Mouse (Mus musculus): ENCODE results near the gene Agps.
A peak's percentile ranks its signal among the peaks of the same experiment; 100 is the strongest.
"Not testable (repeated sequence)": the region's sequence is repeated elsewhere in the genome, so short reads cannot be mapped to it uniquely, and the experiment has no call there.

Gene Agps

GRCm38 (mm10) chr2:75933541-75933940 is 101.6 kb downstream of the Agps start:
- DNase-seq = no peak

GRCm38 (mm10) chr2:75936685-75937084 is 104.7 kb downstream of the Agps start:
- DNase-seq = not testable (repeated sequence)

GRCm38 (mm10) chr2:75937520-75938116 is 105.6 kb downstream of the Agps start:
- DNase-seq = not testable (repeated sequence)

GRCm38 (mm10) chr2:75938117-75939063 is 106.4 kb downstream of the Agps start, which contains the start of gene Ttc30b:
Ttc30b (minus strand) TSS chr2:75938585.
- DNase-seq = peak; percentile 94

- DNase-seq = no peak
These were observed 118.7 kb downstream of the Agps start for GRCm38 (mm10) chr2:75950685-75951084.

GRCm38 (mm10) chr2:75953320-75953719 is 121.3 kb downstream of the Agps start:
- DNase-seq = no peak

GRCm38 (mm10) chr2:75955709-75956108 is 123.7 kb downstream of the Agps start:
- DNase-seq = peak; percentile 2

GRCm38 (mm10) chr2:75959183-75959849 is 127.3 kb downstream of the Agps start:
- DNase-seq = peak; percentile 74

- peak; percentile 66 for DNase-seq
These were observed 127.9 kb downstream of the Agps start for GRCm38 (mm10) chr2:75959850-75960365.

- peak; percentile 50 for DNase-seq
These were observed 128.7 kb downstream of the Agps start for GRCm38 (mm10) chr2:75960366-75961330.

- DNase-seq = peak; percentile 5
These were observed 131.3 kb downstream of the Agps start for GRCm38 (mm10) chr2:75963211-75963840.

- no peak for DNase-seq
These were observed 132.1 kb downstream of the Agps start for GRCm38 (mm10) chr2:75964051-75964450.

GRCm38 (mm10) chr2:75964512-75964911 is 132.5 kb downstream of the Agps start:
- peak; percentile 66 for DNase-seq

GRCm38 (mm10) chr2:75964972-75965371 is 133.0 kb downstream of the Agps start:
- DNase-seq = peak; percentile 78

GRCm38 (mm10) chr2:75974131-75974530 is 142.2 kb downstream of the Agps start:
- DNase-seq = no peak

GRCm38 (mm10) chr2:75976070-75976469 is 144.1 kb downstream of the Agps start:
- DNase-seq = not testable (repeated sequence)

GRCm38 (mm10) chr2:75977752-75978368 is 145.9 kb downstream of the Agps start, which contains the start of gene Ttc30a2:
Ttc30a2 (minus strand) TSS chr2:75978170.
- DNase-seq = peak; percentile 45
